8 mouse cellular contexts compared by ENCODE assay signal in genomic region chr5:113139064-113139726, GRCm38 (mm10). TPM values are rescaled to one million over a fixed set of nuclear protein-coding genes. Genes with fewer than 3 reads are reported as not detected.
DNase-seq lines count a peak whose midpoint lies in the region; ATAC-seq and TF ChIP-seq lines count a peak whose summit lies in the region.

No protein-coding gene starts in this region.

- DNase-seq in layer of hippocampus, adult 2 months (ENCODE audit: low spot score in 2 of 2), result no peak
- DNase-seq in layer of hippocampus, adult 9-10 months (ENCODE audit: low spot score), result no peak
- no peak for DNase-seq in layer of hippocampus, adult 8-10 months (ENCODE audit: low spot score in 2 of 2)
- no peak for DNase-seq in urinary bladder, postnatal 10 days (ENCODE audit: low spot score)
- no peak for DNase-seq in right cerebral cortex, postnatal 14 days

- peak; percentile 17 for ATAC-seq in intestine, embryonic 16.5 days
- no peak; the same call in 1 of the 2 replicates for ATAC-seq in neural tube, embryonic 12.5 days (ENCODE audit: low FRiP score, low read depth)

- H3K9me3 ChIP-seq in intestine, embryonic 16.5 days (ENCODE audit: control insufficient read depth, low read length), result no peaks in the 10 kb centered on the region
- H3K9me3 ChIP-seq in neural tube, embryonic 12.5 days, result peaks cover 4% of the 10 kb centered on the region; the same call in 1 of the 2 replicates

- peak overlapping the region; percentile 97 for H3K27ac ChIP-seq in layer of hippocampus, adult 2 months
- no peak overlapping the region for H3K27ac ChIP-seq in embryonic fibroblast, embryonic 13.5 days (ENCODE audit: insufficient read depth, low read length)
- H3K27ac ChIP-seq in intestine, embryonic 16.5 days (ENCODE audit: low read length), result peak overlapping the region; percentile 88
- H3K27ac ChIP-seq in neural tube, embryonic 12.5 days, result no peak overlapping the region

- 57% methylated on average over 7 of the region's 7 CpGs for WGBS in intestine, embryonic 16.5 days
- 63% methylated on average over 7 of the region's 7 CpGs for WGBS in neural tube, embryonic 12.5 days

- H3K4me1 ChIP-seq in embryonic fibroblast, embryonic 13.5 days (ENCODE audit: control insufficient read depth, insufficient read depth, low read length), result peaks cover 12% of the 10 kb centered on the region
- H3K4me1 ChIP-seq in intestine, embryonic 16.5 days (ENCODE audit: control insufficient read depth, insufficient read depth, low read length), result peaks cover 24% of the 10 kb centered on the region
- peaks cover 31% of the 10 kb centered on the region for H3K4me1 ChIP-seq in neural tube, embryonic 12.5 days

- H3K36me3 ChIP-seq in intestine, embryonic 16.5 days (ENCODE audit: control insufficient read depth, insufficient read depth, low read length), result no peaks in the 10 kb centered on the region
- H3K36me3 ChIP-seq in neural tube, embryonic 12.5 days, result no peaks in the 10 kb centered on the region

- H3K4me3 ChIP-seq in layer of hippocampus, adult 2 months, result peak overlapping the region; percentile 71
- H3K4me3 ChIP-seq in embryonic fibroblast, embryonic 13.5 days (ENCODE audit: insufficient read depth, low read length), result peak overlapping the region; percentile 49
- H3K4me3 ChIP-seq in intestine, embryonic 16.5 days (ENCODE audit: low read length), result peak overlapping the region; percentile 58
- H3K4me3 ChIP-seq in neural tube, embryonic 12.5 days, result peak overlapping the region; percentile 39

- H3K27me3 ChIP-seq in intestine, embryonic 16.5 days (replicated peaks; ENCODE audit: control insufficient read depth, insufficient read depth, low read length), result no peaks in the 10 kb centered on the region
- peaks cover 25% of the 10 kb centered on the region for H3K27me3 ChIP-seq in neural tube, embryonic 12.5 days (replicated peaks)

- TF ChIP-seq POLR2A in embryonic fibroblast, embryonic 13.5 days (IDR thresholded peaks at IDR 0.05; ENCODE audit: low read depth, low read length), result no peak

- H3K4me2 ChIP-seq in intestine, embryonic 16.5 days (ENCODE audit: low read depth, low read length), result peak overlapping the region; percentile 98
- H3K4me2 ChIP-seq in neural tube, embryonic 12.5 days (replicated peaks), result peak overlapping the region; percentile 86

- peak overlapping the region; percentile 78 for H3K9ac ChIP-seq in intestine, embryonic 16.5 days (ENCODE audit: low read depth, low read length)
- H3K9ac ChIP-seq in neural tube, embryonic 12.5 days, result peak overlapping the region; percentile 58; the same call in 1 of the 2 replicates

- TF ChIP-seq CTCF in layer of hippocampus, adult 2 months (conservative IDR thresholded peaks at IDR 0.05), result no peak
- TF ChIP-seq CTCF in embryonic fibroblast, embryonic 13.5 days (IDR thresholded peaks at IDR 0.05; ENCODE audit: borderline replicate concordance, insufficient read depth, low read length), result no peak

RNA-seq across cellular contexts. Expression of gene Crybb3, which starts 57.8 kb away (rescaled TPM):
- total RNA-seq in layer of hippocampus, adult 2 months (2021), result 1 to 10 TPM; 3.8 to 4.2 TPM
- polyA plus RNA-seq in embryonic fibroblast, embryonic 13.5 days (2011; ENCODE audit: insufficient read length, low read depth, missing spikeins), result 1.3 TPM in 1 of 2 replicates, not detected in the other
- 0.35 and 0.56 TPM in 2 replicates for polyA plus RNA-seq in intestine, embryonic 16.5 days (2015; fragmentation: Nextera tagmentation; extraction: Ambion mirVana)
- 0.32 and 0.42 TPM in 2 replicates for polyA plus RNA-seq in neural tube, embryonic 12.5 days (2016; fragmentation: Nextera tagmentation; extraction: Ambion mirVana)
- 1 to 10 TPM; 1.7 to 3.1 (median 2.0) TPM for total RNA-seq in layer of hippocampus, adult 8-10 months (2022)

Comparison
In these comparisons a context has a peak if more than half of its experiments do, and no peak if none do; other contexts are left out.
1. H3K27ac ChIP-seq: peak in layer of hippocampus, adult 2 months (single experiment) and intestine, embryonic 16.5 days (single experiment); none in embryonic fibroblast, embryonic 13.5 days (single experiment) and neural tube, embryonic 12.5 days (single experiment).
2. Peak in every context shown above with its lines, with median percentiles within 50 percentile points of each other: H3K4me3 ChIP-seq.